Mouse (Mus musculus): Measurements from ENCODE around the gene Ttc8. TPM values are rescaled to one million over a fixed set of nuclear protein-coding genes. Genes with fewer than 3 reads are reported as not detected.

Gene Ttc8
- total RNA-seq (2023; ENCODE audit: inconsistent age) = 3.3 to 4.9 TPM (median 4.2 TPM) in 4 replicates

DNA sequence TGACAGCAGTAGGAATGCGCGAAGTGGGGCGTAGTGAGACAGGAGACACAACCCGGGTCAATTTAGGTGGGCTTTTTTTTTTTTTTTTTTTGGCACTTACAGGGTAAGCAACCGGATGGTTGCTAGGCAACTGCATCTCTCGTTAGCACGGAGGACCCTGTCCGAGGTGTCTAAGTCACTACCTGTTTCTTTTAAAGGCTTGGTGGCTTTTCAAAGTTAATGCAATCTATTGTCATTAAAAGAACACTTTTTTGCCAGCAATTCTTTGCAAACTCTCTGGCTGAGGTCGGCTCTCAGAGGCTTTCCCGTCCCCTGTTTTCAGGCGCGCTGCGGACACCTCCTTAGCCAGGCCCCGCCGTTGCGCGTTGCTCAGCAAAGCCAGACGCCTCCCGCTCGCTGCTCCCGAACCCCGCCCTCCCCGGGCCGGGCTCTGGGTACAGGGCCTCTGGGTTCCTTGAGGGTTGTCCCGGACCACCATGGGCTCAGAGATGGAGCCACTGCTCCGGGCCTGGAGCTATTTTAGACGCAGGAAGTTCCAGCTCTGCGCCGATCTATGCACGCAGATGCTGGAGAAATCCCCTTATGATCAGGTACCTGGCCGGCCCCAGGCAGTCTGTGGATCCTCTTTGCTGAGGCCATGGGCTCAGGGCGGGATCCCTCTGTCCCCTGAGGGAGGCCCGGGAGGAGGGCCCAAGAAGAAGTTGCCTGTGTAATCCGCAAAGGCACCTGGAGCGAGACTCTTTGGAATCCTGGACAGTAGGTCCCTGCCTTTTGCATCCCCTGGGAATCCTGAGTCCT, at the start of gene Ttc8:
TSS of gene Ttc8 (plus strand) at position 381 of the 798 bp plus-strand sequence.

DNA sequence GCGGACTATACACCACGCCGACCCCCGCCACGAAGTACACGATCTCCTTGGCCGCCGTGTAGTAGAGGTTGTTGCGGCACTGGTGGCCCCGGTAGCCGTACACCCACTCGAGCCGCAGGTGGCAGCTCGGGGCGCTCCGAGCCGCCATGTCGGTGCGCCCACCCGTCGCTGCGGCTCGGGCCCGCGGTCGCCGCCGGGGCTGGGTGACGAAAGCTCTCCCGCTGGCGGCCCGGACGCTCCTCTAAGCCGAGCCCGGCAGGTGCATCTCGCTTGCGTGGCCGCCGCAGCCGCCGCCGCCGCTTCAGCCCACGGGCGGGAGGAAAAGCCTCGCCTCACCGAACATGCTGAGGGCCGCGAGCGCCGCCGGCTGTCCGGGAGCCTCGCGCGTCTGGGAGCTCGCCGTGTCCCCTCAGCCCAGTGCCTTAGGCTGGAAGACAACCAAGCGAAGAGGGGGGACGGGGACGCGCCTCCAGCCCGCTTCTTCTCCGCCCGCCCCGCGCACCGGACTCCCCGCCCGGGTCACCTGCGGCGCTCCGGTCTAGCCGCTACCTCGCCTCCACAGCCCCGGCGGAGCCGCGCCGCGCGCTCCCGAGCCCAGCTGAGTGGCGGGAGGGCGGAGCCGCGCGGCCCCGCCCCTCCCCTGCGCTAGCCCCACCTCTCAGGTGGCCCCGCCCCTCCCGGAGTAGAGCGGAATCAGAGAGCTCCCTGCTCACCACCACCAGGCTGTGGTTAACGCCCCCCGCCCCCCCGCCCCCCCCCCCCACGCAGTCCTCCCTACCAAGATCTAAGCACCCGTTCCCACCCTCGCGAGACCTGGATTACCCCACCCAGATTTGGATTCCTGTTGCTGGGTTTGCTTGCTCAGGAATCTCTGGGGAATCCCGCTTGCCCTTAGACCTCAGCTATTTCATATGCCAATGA, 19.2 kb upstream of the Ttc8 start, which contains the start of gene Eml5:
TSS of gene Eml5 (minus strand) at position 604 of the 921 bp plus-strand sequence.

Other genes with a start within 250 kb of the Ttc8 start
- gene Ptpn21, start 183.2 kb upstream of the Ttc8 start, total RNA-seq (2023; ENCODE audit: inconsistent age) = 5.7 to 7.8 TPM (median 6.8 TPM) in 4 replicates
- gene Zc3h14, start 173.6 kb upstream of the Ttc8 start, total RNA-seq (2023; ENCODE audit: inconsistent age) = 89.7 to 95.4 TPM (median 91.4 TPM) in 4 replicates
- 19.3 to 26.1 TPM (median 22.5 TPM) in 4 replicates for gene Eml5, start 19.1 kb upstream of the Ttc8 start, total RNA-seq (2023; ENCODE audit: inconsistent age)